Comparison of ENCODE assay signal across 13 mouse cellular contexts in genomic region chr9:42206750-42207149, GRCm38 (mm10). TPM values are rescaled to one million over a fixed set of nuclear protein-coding genes. Genes with fewer than 3 reads are reported as not detected.
DNase-seq lines count a peak whose midpoint lies in the region; ATAC-seq and TF ChIP-seq lines count a peak whose summit lies in the region.
"Had no signal": no experiment of that assay in that cellular context is flagged by ENCODE, and none has a peak within 500 bp of the region (broad histone marks: within the 10 kb centered on the region; RNA-seq: fewer than 3 reads in every experiment).

No protein-coding gene starts in this region.

- 65% methylated on average over 1 of the region's 1 CpGs for WGBS in intestine, embryonic 14.5 days
- WGBS in intestine, embryonic 16.5 days = 53% methylated on average over 1 of the region's 1 CpGs
- 63% methylated on average over 1 of the region's 1 CpGs for WGBS in limb, embryonic 14.5 days
- WGBS in stomach, postnatal 0 days = 73% methylated on average over 1 of the region's 1 CpGs

- H3K4me2 ChIP-seq in intestine, embryonic 14.5 days (ENCODE audit: low read length) = no peak overlapping the region
- no peak overlapping the region for H3K4me2 ChIP-seq in intestine, embryonic 16.5 days (ENCODE audit: low read depth, low read length)
- H3K4me2 ChIP-seq in limb, embryonic 14.5 days (replicated peaks; ENCODE audit: low read depth, low read length, severe bottlenecking) = no peak overlapping the region
- H3K4me2 ChIP-seq in stomach, postnatal 0 days (replicated peaks; ENCODE audit: low read depth) = no peak overlapping the region
- H3K4me2 ChIP-seq: heart, embryonic 15.5 days had no signal

- H3K9me3 ChIP-seq in intestine, embryonic 14.5 days (ENCODE audit: control insufficient read depth, low read length) = no peaks in the 10 kb centered on the region
- no peaks in the 10 kb centered on the region for H3K9me3 ChIP-seq in intestine, embryonic 16.5 days (ENCODE audit: control insufficient read depth, low read length)
- no peaks in the 10 kb centered on the region for H3K9me3 ChIP-seq in limb, embryonic 14.5 days (ENCODE audit: control insufficient read depth, low read length)
- H3K9me3 ChIP-seq in stomach, postnatal 0 days (ENCODE audit: control insufficient read depth, low read length) = no peaks in the 10 kb centered on the region
- H3K9me3 ChIP-seq: heart, embryonic 15.5 days had no signal

- H3K9ac ChIP-seq in intestine, embryonic 14.5 days (ENCODE audit: low read length) = no peak overlapping the region
- H3K9ac ChIP-seq in intestine, embryonic 16.5 days (ENCODE audit: low read depth, low read length) = no peak overlapping the region
- H3K9ac ChIP-seq in limb, embryonic 14.5 days (ENCODE audit: low read depth, low read length, severe bottlenecking) = no peak overlapping the region
- no peak overlapping the region for H3K9ac ChIP-seq in stomach, postnatal 0 days (ENCODE audit: low read length)
- H3K9ac ChIP-seq: heart, embryonic 15.5 days had no signal

- no peak overlapping the region for H3K4me3 ChIP-seq in intestine, embryonic 14.5 days (ENCODE audit: low read depth, low read length)
- no peak overlapping the region for H3K4me3 ChIP-seq in intestine, embryonic 16.5 days (ENCODE audit: low read length)
- H3K4me3 ChIP-seq in limb, embryonic 14.5 days (replicated peaks; ENCODE audit: low read length) = no peak overlapping the region
- no peak overlapping the region for H3K4me3 ChIP-seq in stomach, postnatal 0 days (ENCODE audit: low read depth, low read length)
- H3K4me3 ChIP-seq: erythroblast, embryonic 14.5 days; heart, embryonic 15.5 days had no signal

- DNase-seq in intestine, embryonic 14.5 days (ENCODE audit: low spot score) = no peak
- peak; percentile 25 for DNase-seq in right cerebral cortex, postnatal 25 days
- no peak for DNase-seq in right cerebral cortex, postnatal 10 days (ENCODE audit: low spot score in 2 of 2)
- DNase-seq in limb, embryonic 14.5 days (ENCODE audit: low spot score) = peak; percentile 7
- no peak for DNase-seq in stomach, postnatal 0 days (ENCODE audit: low spot score)
- DNase-seq in spleen, adult 12 weeks (ENCODE audit: low spot score) = no peak
- no peak for DNase-seq in B cell, adult 2 months
- DNase-seq: cerebellum, adult 2 months; layer of hippocampus, postnatal 36 days had no signal

- H3K27ac ChIP-seq in intestine, embryonic 14.5 days (ENCODE audit: low read depth) = peak overlapping the region; percentile 27; the same call in 1 of the 2 replicates
- no peak overlapping the region for H3K27ac ChIP-seq in intestine, embryonic 16.5 days (ENCODE audit: low read length)
- no peak overlapping the region for H3K27ac ChIP-seq in limb, embryonic 14.5 days (replicated peaks; ENCODE audit: low read depth, low read length)
- peak overlapping the region; percentile 53; the same call in 1 of the 2 replicates for H3K27ac ChIP-seq in stomach, postnatal 0 days (replicated peaks)
- H3K27ac ChIP-seq: heart, embryonic 15.5 days had no signal

- H3K27me3 ChIP-seq in intestine, embryonic 14.5 days (replicated peaks; ENCODE audit: control insufficient read depth, insufficient read depth, low read length) = no peaks in the 10 kb centered on the region
- no peaks in the 10 kb centered on the region for H3K27me3 ChIP-seq in intestine, embryonic 16.5 days (replicated peaks; ENCODE audit: control insufficient read depth, insufficient read depth, low read length)
- no peaks in the 10 kb centered on the region for H3K27me3 ChIP-seq in limb, embryonic 14.5 days (ENCODE audit: control insufficient read depth, insufficient read depth, low read length)
- no peaks in the 10 kb centered on the region for H3K27me3 ChIP-seq in stomach, postnatal 0 days (ENCODE audit: control insufficient read depth, insufficient read depth, low read length)
- H3K27me3 ChIP-seq: heart, embryonic 15.5 days had no signal

- no peak for ATAC-seq in intestine, embryonic 14.5 days (replicated peaks; ENCODE audit: low FRiP score, low TSS enrichment, low read depth)
- no peak for ATAC-seq in intestine, embryonic 16.5 days
- ATAC-seq in limb, embryonic 14.5 days (ENCODE audit: low FRiP score, low read depth) = peak; percentile 34; the same call in 1 of the 2 replicates
- ATAC-seq in stomach, postnatal 0 days (ENCODE audit: low FRiP score, low TSS enrichment) = peak; percentile 35; the same call in 1 of the 2 replicates
- ATAC-seq: activated CD4-positive, CD25-positive, alpha-beta regulatory T cell, adult 4 months had no signal

- TF ChIP-seq EP300 in stomach, postnatal 0 days (optimal IDR thresholded peaks at IDR 0.05) = no peak

- no peak for TF ChIP-seq CTCF in stomach, postnatal 0 days (IDR thresholded peaks at IDR 0.05; ENCODE audit: low read depth)

- H3K36me3 ChIP-seq in intestine, embryonic 14.5 days (ENCODE audit: control insufficient read depth, insufficient read depth, low read length) = no peaks in the 10 kb centered on the region
- no peaks in the 10 kb centered on the region for H3K36me3 ChIP-seq in intestine, embryonic 16.5 days (ENCODE audit: control insufficient read depth, insufficient read depth, low read length)
- H3K36me3 ChIP-seq in limb, embryonic 14.5 days (ENCODE audit: control insufficient read depth, insufficient read depth, low read length) = no peaks in the 10 kb centered on the region
- H3K36me3 ChIP-seq in stomach, postnatal 0 days (ENCODE audit: control insufficient read depth, insufficient read depth, low read length) = no peaks in the 10 kb centered on the region
- H3K36me3 ChIP-seq: heart, embryonic 15.5 days had no signal

- H3K4me1 ChIP-seq in intestine, embryonic 14.5 days (replicated peaks; ENCODE audit: control insufficient read depth, insufficient read depth, low read length) = peaks cover 7% of the 10 kb centered on the region; the same call in 1 of the 2 replicates
- H3K4me1 ChIP-seq in intestine, embryonic 16.5 days (ENCODE audit: control insufficient read depth, insufficient read depth, low read length) = no peaks in the 10 kb centered on the region
- peaks cover 6% of the 10 kb centered on the region for H3K4me1 ChIP-seq in limb, embryonic 14.5 days (ENCODE audit: control insufficient read depth, insufficient read depth, low read length)
- H3K4me1 ChIP-seq in stomach, postnatal 0 days (replicated peaks; ENCODE audit: control insufficient read depth, insufficient read depth) = no peaks in the 10 kb centered on the region
- H3K4me1 ChIP-seq: heart, embryonic 15.5 days had no signal

- TF ChIP-seq POLR2A in limb, embryonic 14.5 days (IDR thresholded peaks at IDR 0.05; ENCODE audit: borderline replicate concordance, extremely low read depth, insufficient read depth, insufficient read length) = no peak

RNA-seq across cellular contexts. Expression of gene Sc5d, which starts 57.3 kb away (rescaled TPM):
- 68.8 and 77.6 TPM in 2 replicates for polyA plus RNA-seq in intestine, embryonic 14.5 days (2014; fragmentation: Nextera tagmentation; extraction: Ambion mirVana)
- polyA plus RNA-seq in intestine, embryonic 16.5 days (2015; fragmentation: Nextera tagmentation; extraction: Ambion mirVana) = 106 and 118 TPM in 2 replicates
- 38.3 and 51.0 TPM in 2 replicates for polyA plus RNA-seq in limb, embryonic 14.5 days (2012; rRNA removed)
- 41.2 and 46.4 TPM in 2 replicates for polyA plus RNA-seq in limb, embryonic 14.5 days (2014; fragmentation: Nextera tagmentation; extraction: Ambion mirVana)
- 104 and 110 TPM in 2 replicates for polyA plus RNA-seq in stomach, postnatal 0 days (2015; fragmentation: Nextera tagmentation; extraction: Ambion mirVana)

Comparison
In these comparisons a context has a peak if more than half of its experiments do, and no peak if none do; other contexts are left out.
1. DNase-seq: peak in right cerebral cortex, postnatal 25 days (single experiment) and limb, embryonic 14.5 days (single experiment); none in intestine, embryonic 14.5 days (single experiment), right cerebral cortex, postnatal 10 days (0 of 2), stomach, postnatal 0 days (single experiment), spleen, adult 12 weeks (single experiment) and B cell, adult 2 months (0 of 2).
2. H3K27ac ChIP-seq: peak in intestine, embryonic 14.5 days (single experiment) and stomach, postnatal 0 days (single experiment); none in intestine, embryonic 16.5 days (single experiment) and limb, embryonic 14.5 days (single experiment).
3. ATAC-seq: peak in limb, embryonic 14.5 days (single experiment) and stomach, postnatal 0 days (single experiment); none in intestine, embryonic 14.5 days (single experiment) and intestine, embryonic 16.5 days (single experiment).